Mouse (Mus musculus) MEL (cell line): Measurements from ENCODE around the gene Gm20388. TPM values are rescaled to one million over a fixed set of nuclear protein-coding genes. Genes with fewer than 3 reads are reported as not detected.

Source experiments
- DNase-seq: peaks from one replicate; pipeline ENCODE4 v3.0.0; 2011; ENCODE audit warnings: low read depth, low spot score
- H3K27ac ChIP-seq: 2 replicates; pipeline ENCODE4 v1.5.1; 2012; ENCODE audit warnings: low read depth, mild to moderate bottlenecking, control low read depth, low read length, moderate library complexity; ENCODE audit not compliant: control insufficient read depth
- H3K27me3 ChIP-seq, 2 experiments: fragments of 150-350 bp in 1 of 2; sonication (generic) in 1 of 2; 2 replicates each; pipeline ENCODE4 v1.6.1; 2012; ENCODE audit warnings: low read length in 2 of 2, mild to moderate bottlenecking in 2 of 2, improper control_type of control experiment in 1 of 2, moderate library complexity in 1 of 2; ENCODE audit not compliant: insufficient read depth in 2 of 2, control insufficient read depth in 1 of 2
- H3K36me3 ChIP-seq, 2 experiments: 2 replicates each; pipeline ENCODE4 v1.6.1; 2012 to 2014; ENCODE audit warnings: low read length in 2 of 2, improper control_type of control experiment in 1 of 2, inconsistent platforms in 1 of 2, mild to moderate bottlenecking in 1 of 2; ENCODE audit not compliant: insufficient read depth in 2 of 2, control insufficient read depth in 1 of 2
- H3K4me1 ChIP-seq, 2 experiments: fragments of 150-350 bp in 1 of 2; sonication (generic) in 1 of 2; 2 replicates each; pipeline ENCODE4 v1.6.1; 2012; ENCODE audit warnings: low read length in 2 of 2, improper control_type of control experiment in 1 of 2, mild to moderate bottlenecking in 1 of 2; ENCODE audit not compliant: insufficient read depth in 2 of 2, control insufficient read depth in 1 of 2
- H3K4me3 ChIP-seq, 2 experiments: fragments of 150-350 bp in 1 of 2; sonication (generic) in 1 of 2; 2 replicates each; pipeline ENCODE4 v1.5.1; 2012; ENCODE audit warnings: low read depth in 2 of 2, low read length in 2 of 2, mild to moderate bottlenecking in 2 of 2, moderate library complexity in 2 of 2, control low read depth in 1 of 2, improper control_type of control experiment in 1 of 2; ENCODE audit not compliant: control insufficient read depth in 1 of 2, insufficient read depth in 1 of 2
- H3K79me2 ChIP-seq: 2 replicates; pipeline ENCODE4 v1.6.1; 2012; ENCODE audit warnings: mild to moderate bottlenecking, low read length, moderate library complexity; ENCODE audit not compliant: control insufficient read depth, poor library complexity, insufficient read depth
- H3K9ac ChIP-seq: 2 replicates; pipeline ENCODE4 v1.6.1; 2012; ENCODE audit warnings: low read depth, mild to moderate bottlenecking, control low read depth, low read length, moderate library complexity; ENCODE audit not compliant: control insufficient read depth, poor library complexity, severe bottlenecking
- H3K9me3 ChIP-seq: fragments of 150-350 bp; sonication (generic); replicated peaks from 2 replicates; pipeline ENCODE4 v1.6.1; 2012; ENCODE audit warnings: mild to moderate bottlenecking, low read length, improper control_type of control experiment, moderate library complexity; ENCODE audit not compliant: insufficient read depth
- BHLHE40 ChIP-seq: IDR thresholded peaks from 2 replicates; pipeline ENCODE4 v1.6.1; 2012; ENCODE audit warnings: low read depth, mild to moderate bottlenecking, inconsistent platforms, low read length, improper control_type of control experiment, borderline replicate concordance
- CHD2 ChIP-seq: IDR thresholded peaks from 2 replicates; pipeline ENCODE4 v1.6.1; 2011; ENCODE audit warnings: low read length, improper control_type of control experiment
- E2F4 ChIP-seq: IDR thresholded peaks from 2 replicates; pipeline ENCODE4 v1.6.1; 2011; ENCODE audit warnings: low read depth, low read length, improper control_type of control experiment, borderline replicate concordance
- ELF1 ChIP-seq: IDR thresholded peaks from 2 replicates; pipeline ENCODE4 v1.6.1; 2014; ENCODE audit warnings: low read depth, mild to moderate bottlenecking, inconsistent platforms, low read length, improper control_type of control experiment, moderate library complexity
- GABPA ChIP-seq: IDR thresholded peaks from 2 replicates; pipeline ENCODE4 v1.6.1; 2012; ENCODE audit warnings: low read depth, mild to moderate bottlenecking, inconsistent platforms, low read length, improper control_type of control experiment, moderate library complexity
- GATA1 ChIP-seq: IDR thresholded peaks from 2 replicates; pipeline ENCODE4 v1.6.1; 2011; ENCODE audit warnings: low read depth, low read length, improper control_type of control experiment
- MAFK ChIP-seq: IDR thresholded peaks from 2 replicates; pipeline ENCODE4 v1.6.1; 2011; ENCODE audit warnings: low read depth, mild to moderate bottlenecking, low read length, improper control_type of control experiment, borderline replicate concordance
- MAZ ChIP-seq: IDR thresholded peaks from 2 replicates; pipeline ENCODE4 v1.6.1; 2012; ENCODE audit warnings: low read depth, mild to moderate bottlenecking, inconsistent platforms, low read length, improper control_type of control experiment
- MEF2A ChIP-seq: IDR thresholded peaks from 2 replicates; pipeline ENCODE4 v1.6.1; 2014; ENCODE audit warnings: low read depth, mild to moderate bottlenecking, inconsistent platforms, low read length, improper control_type of control experiment; ENCODE audit not compliant: poor library complexity, insufficient replicate concordance, severe bottlenecking; ENCODE audit errors: extremely low read depth
- MYC ChIP-seq: IDR thresholded peaks from 2 replicates; pipeline ENCODE4 v1.6.1; 2011; ENCODE audit warnings: low read depth, mild to moderate bottlenecking, low read length, improper control_type of control experiment, moderate library complexity
- POLR2A ChIP-seq, 2 experiments: IDR thresholded peaks; 2 replicates each; pipeline ENCODE4 v1.6.1; 2011 to 2012; ENCODE audit warnings: low read length in 2 of 2, mild to moderate bottlenecking in 2 of 2, control low read depth in 1 of 2, improper control_type of control experiment in 1 of 2, low read depth in 1 of 2, moderate library complexity in 1 of 2; ENCODE audit not compliant: control insufficient read depth in 1 of 2, insufficient read depth in 1 of 2, poor library complexity in 1 of 2
- POLR2AphosphoS2 ChIP-seq: IDR thresholded peaks from 2 replicates; pipeline ENCODE4 v1.6.1; 2011; ENCODE audit warnings: low read length, improper control_type of control experiment
- POLR2AphosphoS5 ChIP-seq: IDR thresholded peaks from 2 replicates; pipeline ENCODE4 v1.6.1; 2012; ENCODE audit warnings: low read depth, borderline replicate concordance, mild to moderate bottlenecking, inconsistent platforms, low read length, moderate library complexity, mixed read lengths
- RAD21 ChIP-seq: IDR thresholded peaks from 2 replicates; pipeline ENCODE4 v1.6.1; 2011; ENCODE audit warnings: mild to moderate bottlenecking, low read depth, low read length, improper control_type of control experiment
- SMC3 ChIP-seq: IDR thresholded peaks from 2 replicates; pipeline ENCODE4 v1.6.1; 2011; ENCODE audit warnings: low read depth, low read length, improper control_type of control experiment
- TBP ChIP-seq: IDR thresholded peaks from 2 replicates; pipeline ENCODE4 v1.8.0; 2011; ENCODE audit warnings: low read depth, low read length, improper control_type of control experiment
- TCF12 ChIP-seq: IDR thresholded peaks from 2 replicates; pipeline ENCODE4 v1.6.1; 2014; ENCODE audit warnings: low read depth, mild to moderate bottlenecking, inconsistent platforms, low read length, improper control_type of control experiment, moderate library complexity
- USF2 ChIP-seq, 2 experiments: IDR thresholded peaks; 2 replicates each; pipeline ENCODE4 v1.6.1; 2011 to 2012; ENCODE audit warnings: improper control_type of control experiment in 2 of 2, low read length in 2 of 2, borderline replicate concordance in 1 of 2, inconsistent platforms in 1 of 2, low read depth in 1 of 2, mild to moderate bottlenecking in 1 of 2; ENCODE audit not compliant: insufficient read depth in 1 of 2
- polyA plus RNA-seq, 2 experiments: library from polyadenylated mRNA; stranded (reverse) in 1 of 2; unstranded in 1 of 2; fragments of >175 nt in 1 of 2; fragments of >200 nt in 1 of 2; gene quantifications; 2 replicates each; pipeline versions ENCODE4 v1.2.1 to v1.2.4; 2012; ENCODE audit warnings: low replicate concordance in 2 of 2, low read depth in 1 of 2; ENCODE audit not compliant: insufficient read length in 2 of 2, insufficient read depth in 1 of 2, missing spikeins in 1 of 2
- total RNA-seq: library from RNA; depleted of rRNA; stranded (reverse); fragments of 300-350 nt; gene quantifications from 2 replicates; pipeline ENCODE4 v1.2.3, GENCODE M21; 2012

Gene Gm20388
- total and polyA plus RNA-seq, 3 experiments: 11.1 to 17.8 TPM; not detected in 1

DNA sequence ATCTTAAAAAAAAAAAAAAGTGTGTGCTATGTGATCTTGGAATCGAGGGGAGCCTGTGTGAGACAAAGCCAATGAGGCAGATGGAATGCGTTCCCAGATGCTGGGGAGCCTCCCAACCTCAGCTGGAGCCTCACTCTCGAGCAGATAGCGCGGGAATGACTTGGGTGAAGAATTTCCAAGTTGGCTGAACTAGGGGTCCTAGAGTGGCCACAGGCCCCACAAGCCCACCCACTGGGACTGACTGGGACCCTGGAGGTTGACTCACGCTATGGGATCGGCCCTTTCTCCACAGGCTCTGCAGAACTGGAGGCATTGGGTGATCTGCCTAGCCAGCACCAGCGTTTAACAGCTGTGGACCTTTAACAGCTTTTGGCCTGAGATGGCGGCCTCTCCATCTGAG lies 3225.6 kb downstream of the Gm20388 start:
- no peaks in the 10 kb centered on the region for H3K9me3 ChIP-seq
- H3K4me1 ChIP-seq: no peaks in the 10 kb centered on the region
- no peak for TF ChIP-seq POLR2AphosphoS5
- no peak for TF ChIP-seq POLR2AphosphoS2
- no peak for TF ChIP-seq MAFK
- no peak for TF ChIP-seq SMC3
- TF ChIP-seq MEF2A: no peak
- no peak for TF ChIP-seq POLR2A (IDR thresholded peaks at IDR 0.05; ENCODE audit: control insufficient read depth in 1 of 2, insufficient read depth in 1 of 2, low read depth in 1 of 2, low read length in 2 of 2, poor library complexity in 1 of 2)
- TF ChIP-seq MYC: no peak
- no peak for TF ChIP-seq USF2 (IDR thresholded peaks at IDR 0.05; ENCODE audit: borderline replicate concordance in 1 of 2, insufficient read depth in 1 of 2, low read depth in 1 of 2, low read length in 2 of 2)
- TF ChIP-seq, all 39 proteins: peak for 0
- Histone ChIP-seq H3K36me3 (no peaks in the 10 kb centered on the region), H3K9ac (no peak overlapping the region), H3K79me2 (no peaks in the 10 kb centered on the region), H3K4me3 (no peak overlapping the region), H3K27me3 (no peaks in the 10 kb centered on the region), H3K27ac (no peak overlapping the region)
- DNase-seq: no peak

DNA sequence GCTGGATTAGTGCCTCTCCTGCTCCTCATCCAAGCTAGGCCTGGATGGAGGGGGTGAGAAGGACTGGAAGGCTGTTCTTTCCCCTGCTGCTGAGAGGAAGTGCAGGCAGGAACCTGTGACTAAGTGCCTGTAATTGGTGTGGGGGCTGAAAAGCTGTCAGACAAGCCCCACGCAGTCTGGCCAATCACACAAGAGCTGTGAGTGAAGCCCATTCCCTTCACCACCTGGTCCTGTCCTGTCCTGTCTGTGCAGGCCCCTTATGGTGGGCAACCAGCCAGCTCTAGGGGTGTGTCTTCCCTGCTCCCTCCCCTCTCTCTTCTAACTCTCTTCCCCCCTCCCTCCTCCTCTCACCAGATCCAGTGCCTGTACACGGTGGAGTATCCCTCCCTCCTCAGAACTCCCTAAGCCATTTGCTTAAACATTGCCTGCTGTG lies 3227.0 kb downstream of the Gm20388 start:
- H3K79me2 ChIP-seq: no peaks in the 10 kb centered on the region
- H3K36me3 ChIP-seq: no peaks in the 10 kb centered on the region
- TF ChIP-seq SMC3 (no peak), MAFK (no peak), CHD2 (no peak), E2F4 (no peak), MAZ (no peak), ELF1 (no peak), GATA1 (no peak), TCF12 (no peak), MEF2A (no peak), TBP (no peak), RAD21 (no peak), BHLHE40 (no peak), GABPA (no peak)
- no peaks in the 10 kb centered on the region for H3K4me1 ChIP-seq
- no peak for DNase-seq
- no peaks in the 10 kb centered on the region for H3K9me3 ChIP-seq
- H3K27ac ChIP-seq: no peak overlapping the region
- no peak overlapping the region for H3K4me3 ChIP-seq
- H3K9ac ChIP-seq: no peak overlapping the region
- no peaks in the 10 kb centered on the region for H3K27me3 ChIP-seq
